Mouse (Mus musculus): ENCODE data around the gene 4930467E23Rik.
"Not testable (repeated sequence)": the region's sequence is repeated elsewhere in the genome, so short reads cannot be mapped to it uniquely, and the experiment has no call there.

The 4930467E23Rik gene

DNA sequence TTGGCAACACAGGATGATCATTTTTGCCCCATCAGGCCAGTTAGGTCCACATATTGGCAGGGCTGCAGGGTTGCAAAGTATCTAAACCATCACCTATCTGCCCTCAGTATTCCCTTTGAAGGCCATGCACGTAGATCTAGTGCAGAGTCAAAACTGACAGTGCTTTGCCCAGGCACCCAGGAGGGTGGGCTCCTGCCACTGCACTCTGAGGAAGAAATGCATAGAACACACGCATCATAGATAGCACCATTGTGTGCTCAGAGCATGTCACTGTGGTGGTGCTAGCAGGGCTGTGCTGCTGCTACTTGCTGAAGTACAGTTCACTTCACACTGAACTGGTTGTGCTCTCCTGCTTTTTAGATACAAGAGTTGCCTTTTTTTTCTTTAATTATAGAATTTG is at the start of gene 4930467E23Rik:
Gene 4930467E23Rik (plus strand): TSS at position 301 of the 400 bp plus-strand sequence.
- DNase-seq (ENCODE audit: low read depth), result not testable (repeated sequence)

DNA sequence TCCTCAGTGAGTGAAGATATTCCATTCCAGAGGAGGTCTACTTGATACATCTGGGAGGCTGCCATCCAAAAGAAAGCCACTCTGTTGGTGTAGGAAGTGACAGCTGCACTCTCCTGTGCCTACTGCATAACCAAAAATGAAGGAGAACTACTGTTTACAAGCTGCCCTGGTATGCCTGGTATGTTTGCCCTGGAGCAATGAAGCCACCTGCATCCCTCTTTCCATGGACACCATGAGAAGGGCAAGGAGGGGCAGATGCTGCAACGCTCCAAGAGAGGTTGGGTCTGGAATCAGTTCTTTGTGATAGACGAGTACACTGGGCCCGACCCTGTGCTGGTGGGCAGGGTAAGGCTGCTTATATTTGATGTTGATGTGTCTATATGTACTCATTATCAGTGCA is 47.1 kb upstream of the 4930467E23Rik start:
- not testable (repeated sequence) for DNase-seq (ENCODE audit: low read depth)

DNA sequence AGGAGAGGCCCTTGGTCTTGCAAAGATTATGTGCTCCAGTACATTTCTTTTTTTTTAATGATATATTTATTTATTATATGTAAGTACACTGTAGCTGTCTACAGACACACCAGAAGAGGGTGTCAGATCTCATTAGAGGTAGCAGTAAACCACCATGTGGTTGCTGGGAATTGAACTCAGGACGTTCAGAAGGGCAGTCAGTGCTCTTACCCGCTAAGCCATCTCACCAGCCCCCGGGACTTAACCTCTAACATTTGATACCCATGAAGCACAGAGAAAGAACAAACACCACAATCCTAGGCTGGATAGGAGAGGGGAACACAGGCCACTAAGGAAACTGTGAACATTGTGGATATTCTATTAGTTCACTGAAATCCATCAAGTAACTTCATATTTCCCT is 43.9 kb upstream of the 4930467E23Rik start:
- not testable (repeated sequence) for DNase-seq (ENCODE audit: low read depth)

DNA sequence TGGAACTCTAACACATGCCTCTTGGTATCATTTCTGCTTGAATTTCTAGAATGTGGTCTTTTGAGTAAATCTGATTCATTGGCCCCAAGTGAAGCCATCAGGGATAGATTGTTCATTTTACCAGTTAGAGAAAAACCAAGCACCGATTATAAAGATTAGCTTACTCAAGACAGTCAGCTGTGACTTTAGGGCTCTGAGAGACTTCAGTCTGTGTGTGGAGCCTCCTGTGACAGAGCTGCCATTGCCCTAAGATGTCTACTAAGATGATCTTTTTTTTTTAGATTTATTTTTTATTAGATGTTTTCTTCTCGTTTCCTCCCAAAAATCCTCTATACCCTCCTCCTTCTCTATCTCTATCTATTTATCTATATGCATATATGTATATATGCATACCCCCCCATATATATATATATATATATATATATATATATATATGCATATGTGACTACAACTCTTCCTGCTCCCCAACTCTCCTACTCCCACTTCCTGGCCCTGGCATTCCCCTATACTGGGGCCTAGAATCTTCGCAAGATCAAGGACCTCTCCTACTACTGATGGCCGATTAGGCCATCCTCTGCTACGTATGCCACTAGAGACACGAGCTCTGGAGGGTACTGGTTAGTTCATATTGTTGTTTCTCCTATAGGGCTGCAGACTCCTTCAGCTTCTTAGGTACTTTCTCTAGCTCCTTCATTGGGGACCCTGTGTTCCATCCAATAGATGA is 40.4 kb upstream of the 4930467E23Rik start:
- not testable (repeated sequence) for DNase-seq (ENCODE audit: low read depth)

DNA sequence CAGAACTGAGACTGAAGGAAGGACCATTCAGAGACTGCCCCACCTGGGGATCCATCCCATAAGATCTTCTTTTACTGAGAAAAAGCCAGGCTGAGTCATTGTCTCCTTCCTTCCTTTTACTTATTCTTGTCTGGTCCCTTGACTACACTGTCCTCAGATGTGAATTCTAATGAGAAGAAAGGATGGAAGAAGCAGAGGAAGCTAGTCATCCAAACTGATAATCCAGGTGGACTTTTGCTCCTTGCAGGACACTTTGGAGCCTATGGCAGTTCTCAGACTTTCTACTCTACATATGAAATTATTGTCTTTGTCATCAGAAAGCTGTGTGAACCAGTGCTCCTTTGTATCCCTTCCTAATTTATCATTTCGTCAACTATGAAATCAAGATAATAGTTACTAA is 39.6 kb upstream of the 4930467E23Rik start:
- DNase-seq (ENCODE audit: low read depth), result not testable (repeated sequence)

DNA sequence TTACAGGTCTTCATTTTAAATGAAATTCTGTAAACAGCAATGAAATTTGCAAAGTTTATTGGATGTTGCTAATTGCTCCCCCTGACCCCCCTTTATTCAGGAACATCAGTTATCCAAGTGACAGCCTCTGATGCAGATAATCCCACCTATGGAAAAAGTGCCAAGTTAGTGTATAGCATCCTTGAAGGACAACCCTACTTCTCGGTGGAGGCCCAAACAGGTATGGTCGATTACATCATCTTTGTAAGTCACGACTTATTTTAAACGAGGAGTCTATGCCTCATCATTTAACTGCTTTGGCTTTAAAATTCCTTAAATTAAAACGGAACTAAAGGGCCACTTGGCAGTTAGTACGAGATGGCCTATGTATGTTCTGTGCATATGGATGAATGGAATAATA is 38.0 kb upstream of the 4930467E23Rik start:
- not testable (repeated sequence) for DNase-seq (ENCODE audit: low read depth)

DNA sequence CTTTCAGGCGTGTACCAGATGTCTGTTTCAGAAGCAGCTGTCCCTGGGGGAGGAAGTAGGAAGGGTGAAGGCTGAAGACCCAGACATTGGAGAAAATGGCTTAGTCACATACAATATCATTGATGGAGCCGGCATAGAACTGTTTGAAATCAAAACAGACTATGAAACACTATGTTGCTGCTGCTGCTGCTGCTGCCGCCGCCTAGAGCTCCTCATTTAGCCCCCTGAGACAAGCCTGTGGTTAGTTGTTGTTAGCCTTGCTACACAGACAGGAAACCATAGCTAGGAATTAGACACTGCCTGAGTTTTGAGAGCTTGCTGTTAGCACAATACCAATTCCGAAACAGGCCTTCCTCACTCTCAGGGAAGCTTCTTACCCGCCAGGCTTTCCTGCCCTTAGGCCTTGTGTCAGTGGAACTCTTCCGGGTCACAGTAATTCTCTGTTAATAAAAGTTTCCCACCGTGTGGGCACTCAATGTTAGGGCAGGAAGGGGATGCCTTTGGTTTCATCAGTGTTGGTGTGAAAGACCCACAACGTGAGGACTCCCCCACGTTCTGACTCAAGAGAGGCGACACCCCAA is 31.8 kb upstream of the 4930467E23Rik start:
- DNase-seq (ENCODE audit: low read depth), result peak; percentile 36

DNA sequence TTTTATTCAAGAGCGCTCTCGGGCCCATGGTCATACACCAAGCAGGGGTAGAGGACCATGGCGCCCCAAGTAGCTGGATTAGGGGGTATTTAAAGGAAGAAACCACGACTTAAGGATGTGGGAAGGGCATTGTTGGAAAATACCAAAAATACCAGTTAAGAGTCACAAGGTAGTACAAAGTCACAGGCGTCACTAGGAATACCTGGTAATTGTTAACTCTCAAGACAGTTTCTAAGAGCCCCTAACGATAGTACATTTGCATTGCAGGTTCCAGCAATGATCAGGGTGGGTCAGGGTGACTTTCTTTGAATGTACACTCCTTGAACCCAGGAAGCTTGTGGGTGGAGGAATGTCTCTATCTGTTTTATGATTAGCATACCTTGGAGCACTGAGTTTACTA is 31.3 kb upstream of the 4930467E23Rik start:
- DNase-seq (ENCODE audit: low read depth), result not testable (repeated sequence)

DNA sequence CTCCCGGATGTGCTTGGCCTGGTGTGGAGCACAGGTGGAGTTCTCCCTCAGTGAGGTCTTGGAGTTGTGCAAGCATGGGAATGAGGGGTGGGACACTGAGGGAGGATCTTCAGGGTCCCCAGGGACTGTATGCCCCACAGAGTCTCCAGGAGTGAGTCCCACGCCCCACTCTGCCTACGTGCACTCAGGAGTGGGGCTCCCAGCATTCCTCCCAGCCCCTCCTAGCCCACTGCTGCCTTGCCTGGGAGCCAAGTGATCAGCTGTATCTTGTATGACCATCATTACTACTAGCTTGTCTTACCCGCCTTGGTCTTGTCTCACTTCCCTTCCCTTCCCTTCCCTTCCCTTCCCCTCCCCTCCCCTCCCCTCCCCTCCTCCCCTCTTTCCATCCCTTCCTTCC is 30.7 kb upstream of the 4930467E23Rik start:
- not testable (repeated sequence) for DNase-seq (ENCODE audit: low read depth)

DNA sequence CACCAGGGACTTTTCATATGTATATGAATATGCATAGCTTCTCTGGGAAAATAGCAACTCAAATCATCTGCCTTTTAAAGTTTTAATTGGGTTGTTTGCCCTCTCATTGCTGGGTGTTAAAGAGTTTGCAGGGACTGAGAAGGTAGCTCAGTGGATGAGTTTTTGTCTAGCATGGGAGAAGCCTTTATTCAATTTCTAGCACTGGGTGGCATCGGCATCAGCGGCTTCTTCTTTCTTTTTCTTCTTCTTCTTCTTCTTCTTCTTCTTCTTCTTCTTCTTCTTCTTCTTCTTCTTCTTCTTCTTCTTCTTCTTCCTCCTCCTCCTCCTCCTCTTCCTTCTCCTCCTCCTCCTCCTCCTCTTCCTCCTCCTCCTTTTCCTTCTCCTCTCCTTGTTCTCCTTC is 28.1 kb upstream of the 4930467E23Rik start:
- not testable (repeated sequence) for DNase-seq (ENCODE audit: low read depth)

DNA sequence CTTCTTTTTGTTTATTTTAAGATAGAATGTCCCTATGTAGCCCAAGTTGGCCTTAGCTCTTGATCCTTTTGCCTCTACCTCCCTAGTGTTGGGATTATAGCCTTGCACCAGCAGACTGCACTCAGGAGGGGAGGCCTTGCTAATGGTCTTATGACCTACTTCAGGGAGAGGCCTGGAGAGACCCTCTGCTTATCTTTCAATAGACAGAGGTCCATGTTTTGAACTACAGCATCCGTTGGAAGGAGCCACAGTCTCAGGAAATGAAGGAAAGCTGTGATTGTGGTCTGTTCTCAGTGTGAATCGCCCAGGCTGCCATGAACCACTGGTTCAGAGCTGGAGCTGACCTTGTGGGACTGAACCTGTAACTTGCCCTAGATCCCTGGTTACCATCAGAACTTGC is 27.1 kb upstream of the 4930467E23Rik start:
- DNase-seq (ENCODE audit: low read depth), result not testable (repeated sequence)

DNA sequence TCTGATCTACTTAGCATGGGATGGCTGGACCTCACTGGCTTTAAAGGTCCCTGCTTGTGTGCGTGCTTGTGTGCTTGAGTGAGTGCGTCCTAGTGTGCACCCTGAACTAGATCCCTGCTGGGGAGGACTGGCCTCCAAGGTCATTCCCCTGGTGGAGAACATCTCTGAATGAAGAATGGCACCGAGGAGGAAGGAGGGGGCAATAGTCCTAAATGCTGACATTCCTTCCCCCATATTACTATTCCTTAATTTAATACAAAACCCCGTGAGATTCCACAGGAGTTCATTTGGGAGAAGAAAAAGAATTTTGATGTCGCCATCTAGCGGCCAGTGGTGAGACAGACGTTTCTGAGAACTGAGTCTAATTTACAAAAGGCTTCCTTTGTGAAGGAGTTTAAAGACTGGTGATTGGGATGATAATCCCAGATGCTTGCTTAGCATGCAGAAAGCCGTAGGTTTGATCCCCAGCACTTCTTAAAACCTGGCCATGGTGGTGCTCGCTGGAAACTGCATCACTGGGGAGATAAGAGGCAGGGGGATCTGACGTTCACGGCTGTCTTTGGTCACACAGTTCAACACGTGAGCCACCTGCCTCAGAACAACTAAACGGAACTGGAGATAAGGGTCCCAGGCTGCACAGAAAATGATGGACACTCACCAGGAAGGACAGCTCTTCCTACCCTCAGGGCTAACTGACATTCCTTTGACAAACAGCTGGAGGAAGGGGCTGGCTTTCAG is 26.2 kb upstream of the 4930467E23Rik start:
- DNase-seq (ENCODE audit: low read depth), result peak; percentile 79

DNA sequence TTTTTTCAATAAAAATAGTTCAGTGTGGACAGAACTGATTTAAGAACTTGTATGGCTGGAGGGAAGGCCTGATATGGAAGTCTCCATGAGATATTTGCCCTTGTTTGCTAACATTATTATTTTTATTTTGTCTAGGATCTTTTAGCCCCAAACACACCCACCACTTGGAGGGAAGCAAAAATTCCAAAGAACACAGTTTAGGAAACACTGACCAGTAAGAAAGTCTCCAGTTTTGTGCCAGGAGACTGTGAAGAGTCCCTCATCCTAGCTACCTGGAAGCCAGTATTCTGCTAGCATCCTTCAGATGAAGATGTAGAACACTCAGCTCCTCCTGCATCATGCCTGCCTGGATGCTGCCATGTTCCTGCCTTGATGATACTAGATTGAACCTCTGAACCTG is 25.5 kb upstream of the 4930467E23Rik start:
- not testable (repeated sequence) for DNase-seq (ENCODE audit: low read depth)

DNA sequence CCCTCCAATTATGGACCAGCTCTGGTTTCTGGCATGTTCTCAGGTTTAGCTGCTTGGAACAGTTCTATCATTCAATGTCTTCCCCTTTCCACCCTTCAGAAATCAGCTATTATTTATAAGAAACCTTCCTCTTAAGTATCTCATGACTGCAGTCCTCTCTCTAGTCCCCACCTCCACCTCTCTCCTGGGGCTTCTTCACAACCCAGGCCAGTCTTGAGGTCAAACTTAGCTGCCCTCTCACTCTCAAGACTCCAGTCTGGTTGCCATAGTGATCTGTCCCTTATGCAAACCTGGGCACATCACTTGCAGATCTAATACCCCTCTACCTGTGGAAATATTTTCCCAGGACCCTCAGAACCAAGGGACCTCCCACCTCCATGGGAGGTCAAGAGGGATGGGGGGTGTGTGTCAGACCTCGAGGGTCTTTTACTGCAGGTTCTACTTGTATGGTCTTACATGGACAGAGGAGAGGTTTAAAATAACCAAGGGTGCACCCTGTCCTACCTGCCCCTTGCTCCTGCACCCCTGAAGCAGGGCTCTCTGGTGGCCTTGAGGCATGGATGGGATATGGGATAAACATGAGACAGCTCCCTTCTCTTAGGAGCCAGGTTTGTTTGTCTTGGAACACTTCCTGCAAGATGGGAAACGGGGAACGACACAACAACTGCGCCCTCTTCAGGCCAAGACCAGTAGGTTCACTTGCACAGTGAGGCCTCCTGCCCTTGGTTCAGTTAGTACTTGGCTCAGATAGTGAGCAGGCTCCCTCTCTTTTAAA is 24.7 kb upstream of the 4930467E23Rik start:
- not testable (repeated sequence) for DNase-seq (ENCODE audit: low read depth)

DNA sequence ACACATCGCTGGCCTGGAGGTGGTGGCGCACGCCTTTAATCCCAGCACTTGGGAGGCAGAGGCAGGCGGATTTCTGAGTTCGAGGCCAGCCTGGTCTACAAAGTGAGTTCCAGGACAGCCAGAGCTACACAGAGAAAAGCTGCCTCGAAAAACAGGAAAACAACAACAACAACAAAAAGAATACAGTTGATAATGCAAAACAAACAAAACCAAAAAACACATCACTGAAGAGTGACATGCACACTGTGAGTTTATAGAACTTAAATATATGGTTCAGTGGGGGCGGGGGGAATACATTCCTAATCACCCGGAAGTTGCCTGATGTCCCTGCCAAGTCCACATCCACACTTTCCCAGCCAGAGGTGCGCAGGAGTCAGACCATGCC is 24.2 kb upstream of the 4930467E23Rik start:
- not testable (repeated sequence) for DNase-seq (ENCODE audit: low read depth)

DNA sequence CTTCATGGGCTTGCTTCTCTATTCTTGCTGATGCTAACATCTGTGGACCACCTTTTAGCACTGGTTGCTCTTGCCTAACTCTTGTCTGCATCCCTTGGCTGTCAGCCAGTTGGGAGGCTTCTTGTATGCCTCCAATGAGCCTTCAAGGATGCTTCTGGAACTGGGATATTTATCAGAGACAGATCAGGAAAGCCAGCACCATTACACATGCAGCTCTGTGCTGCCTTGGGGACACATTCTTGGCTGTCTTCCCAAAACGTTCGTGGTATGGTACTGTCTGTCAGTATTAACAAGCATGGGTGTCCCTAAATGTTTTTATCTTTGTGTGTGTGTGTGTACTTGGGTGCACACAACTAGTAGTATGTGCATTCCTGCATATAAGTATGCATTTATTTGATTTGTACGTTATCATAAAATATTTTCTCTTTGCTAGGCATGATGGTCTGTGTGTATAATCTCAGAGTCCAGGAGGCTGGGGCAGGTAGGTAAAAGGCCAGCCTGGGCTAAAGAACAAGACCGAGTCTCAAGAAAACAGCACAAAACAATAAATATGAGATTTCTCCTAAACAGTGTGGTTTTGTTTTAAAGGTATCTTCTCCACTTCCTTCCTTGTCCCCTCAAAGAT is 23.2 kb upstream of the 4930467E23Rik start:
- not testable (repeated sequence) for DNase-seq (ENCODE audit: low read depth)

DNA sequence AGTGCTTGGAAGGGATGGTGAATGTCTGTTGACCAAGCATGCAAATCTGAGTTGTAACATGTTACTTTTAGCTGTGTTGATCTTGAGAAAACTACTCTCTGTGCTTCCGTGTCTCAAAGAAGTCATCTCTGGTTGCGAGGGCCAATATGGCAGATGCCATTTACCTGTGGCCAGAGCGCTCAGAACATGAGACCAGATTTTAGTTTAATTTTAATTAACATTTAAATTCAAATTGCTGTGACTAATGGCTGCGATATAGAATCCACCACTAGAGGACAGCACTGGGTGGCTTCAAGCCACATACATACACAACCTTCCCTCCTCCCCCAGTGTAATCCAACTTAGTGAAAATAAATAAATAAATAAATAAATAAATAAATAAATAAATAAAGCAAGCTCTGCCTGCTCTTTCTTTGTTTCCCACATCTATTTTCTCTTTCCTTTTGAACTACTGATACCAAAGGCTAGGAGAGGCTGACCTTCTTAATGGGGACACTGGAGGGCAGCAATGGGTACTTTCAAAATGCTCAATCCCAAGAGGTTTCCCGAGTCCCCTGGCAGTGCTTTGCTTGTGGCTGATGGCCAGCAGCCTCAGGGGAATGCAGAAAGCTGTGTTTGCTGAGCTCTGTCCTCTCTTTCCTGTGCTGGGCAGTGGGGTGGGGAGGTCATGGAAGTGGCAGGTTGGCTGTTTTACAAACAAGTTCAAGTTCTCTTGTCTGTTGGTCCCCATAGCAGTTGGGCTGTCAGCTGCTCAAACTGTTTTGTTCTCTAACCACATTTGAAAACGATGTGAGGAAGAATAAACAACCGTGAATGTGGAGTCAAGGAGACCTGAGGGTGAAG is 22.2 kb upstream of the 4930467E23Rik start:
- DNase-seq (ENCODE audit: low read depth), result peak; percentile 67

DNA sequence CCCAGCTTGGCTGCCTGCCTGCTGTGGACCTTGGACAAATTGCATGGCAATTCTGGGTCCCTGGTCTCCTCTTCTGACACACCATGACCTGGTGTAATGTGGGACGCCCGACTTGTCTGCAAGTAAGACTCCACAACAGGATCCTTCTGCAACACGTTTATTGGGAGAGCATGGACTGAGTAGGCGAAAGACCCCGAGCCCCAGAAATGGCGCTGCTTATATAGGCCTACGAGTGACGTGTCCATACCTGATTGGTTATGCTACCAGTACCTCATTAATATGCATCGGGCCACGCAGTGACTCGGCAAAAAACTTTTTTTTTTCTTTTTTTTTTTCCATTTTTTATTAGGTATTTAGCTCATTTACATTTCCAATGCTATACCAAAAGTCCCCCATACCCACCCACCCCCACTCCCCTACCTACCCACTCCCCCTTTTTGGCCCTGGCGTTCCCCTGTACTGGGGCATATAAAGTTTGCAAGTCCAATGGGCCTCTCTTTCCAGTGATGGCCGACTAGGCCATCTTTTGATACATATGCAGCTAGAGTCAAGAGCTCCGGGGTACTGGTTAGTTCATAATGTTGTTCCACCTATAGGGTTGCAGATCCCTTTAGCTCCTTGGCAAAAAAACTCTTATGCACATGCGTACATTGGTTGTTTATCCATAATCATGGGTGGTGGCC is 21.5 kb upstream of the 4930467E23Rik start:
- not testable (repeated sequence) for DNase-seq (ENCODE audit: low read depth)

DNA sequence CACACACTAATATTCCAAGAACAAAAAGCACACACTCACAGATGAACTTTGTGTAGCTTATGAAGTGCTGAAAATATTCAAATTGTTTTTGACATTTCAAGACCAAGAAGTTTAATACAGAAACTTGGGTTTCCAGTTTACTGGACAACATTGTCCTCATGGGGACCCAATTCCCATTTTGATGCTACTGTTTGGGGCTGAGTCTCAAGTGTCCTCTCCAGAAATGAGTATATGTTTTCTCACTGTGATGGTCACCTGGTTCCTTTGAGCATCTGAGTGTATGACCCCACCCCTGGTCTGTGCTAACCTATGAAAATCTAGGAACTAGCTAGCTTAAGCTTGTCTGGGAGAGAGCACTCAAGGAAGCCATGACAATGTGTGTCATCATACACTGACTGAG is 20.4 kb upstream of the 4930467E23Rik start:
- not testable (repeated sequence) for DNase-seq (ENCODE audit: low read depth)

DNA sequence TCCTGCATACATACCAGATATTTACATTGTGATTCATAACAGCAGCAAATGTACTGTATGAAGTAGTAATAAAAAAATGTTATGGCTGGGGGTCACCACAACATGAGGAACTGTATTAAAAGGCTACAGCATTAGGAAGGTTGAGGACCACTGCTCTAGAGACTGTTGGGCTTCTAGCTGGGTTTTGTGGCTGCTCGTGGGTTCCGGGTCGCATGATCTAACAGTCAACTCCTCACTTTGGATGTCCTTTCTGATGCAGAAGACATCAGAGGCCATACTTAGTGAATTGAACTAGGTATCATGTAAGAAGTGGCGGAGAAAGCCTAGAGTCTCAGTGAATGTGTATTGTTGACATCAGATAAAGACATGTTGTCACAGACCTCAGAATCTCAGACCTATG is 19.9 kb upstream of the 4930467E23Rik start:
- not testable (repeated sequence) for DNase-seq (ENCODE audit: low read depth)

Measured in 416B (cell line).